Mouse (Mus musculus) left cerebral cortex, postnatal 14 days (tissue): ENCODE results near the gene Zfp677. TPM values are rescaled to one million over a fixed set of nuclear protein-coding genes. Genes with fewer than 3 reads are reported as not detected.
"Not testable (repeated sequence)": the region's sequence is repeated elsewhere in the genome, so short reads cannot be mapped to it uniquely, and the experiment has no call there.

Source experiments
- DNase-seq, 2 experiments: peaks; one replicate each; pipeline ENCODE4 v3.0.0; 2021 to 2022; ENCODE audit warnings: low spot score in 2 of 2, mixed read lengths in 1 of 2
- intact Hi-C: fragments of 180-260 bp; cut with DNase I; formaldehyde crosslinking; loops from one replicate; pipeline ENCODE4 v1.15.1; 2025
- long read RNA-seq, 2 experiments: library from polyadenylated mRNA; stranded (forward); transcript quantifications; one replicate each; pipeline ENCODE4 v2.0.0; 2021
- total RNA-seq, 2 experiments: library from RNA; stranded (reverse); gene quantifications; 2 replicates each; pipeline ENCODE4 v1.2.3; 2021

Zfp677 gene
- total RNA-seq, result under 1 TPM; 0.91 to 0.92 TPM
- long read RNA-seq, experiment 1, partial matches to known transcripts, result 0 of 1 reads
- long read RNA-seq, experiment 1, other reads (novel, unspliced or antisense), result 1 of 1 reads
- long read RNA-seq, experiment 2, partial matches to known transcripts, result 0 of 1 reads
- long read RNA-seq, experiment 2, other reads (novel, unspliced or antisense), result 0 of 1 reads

DNA sequence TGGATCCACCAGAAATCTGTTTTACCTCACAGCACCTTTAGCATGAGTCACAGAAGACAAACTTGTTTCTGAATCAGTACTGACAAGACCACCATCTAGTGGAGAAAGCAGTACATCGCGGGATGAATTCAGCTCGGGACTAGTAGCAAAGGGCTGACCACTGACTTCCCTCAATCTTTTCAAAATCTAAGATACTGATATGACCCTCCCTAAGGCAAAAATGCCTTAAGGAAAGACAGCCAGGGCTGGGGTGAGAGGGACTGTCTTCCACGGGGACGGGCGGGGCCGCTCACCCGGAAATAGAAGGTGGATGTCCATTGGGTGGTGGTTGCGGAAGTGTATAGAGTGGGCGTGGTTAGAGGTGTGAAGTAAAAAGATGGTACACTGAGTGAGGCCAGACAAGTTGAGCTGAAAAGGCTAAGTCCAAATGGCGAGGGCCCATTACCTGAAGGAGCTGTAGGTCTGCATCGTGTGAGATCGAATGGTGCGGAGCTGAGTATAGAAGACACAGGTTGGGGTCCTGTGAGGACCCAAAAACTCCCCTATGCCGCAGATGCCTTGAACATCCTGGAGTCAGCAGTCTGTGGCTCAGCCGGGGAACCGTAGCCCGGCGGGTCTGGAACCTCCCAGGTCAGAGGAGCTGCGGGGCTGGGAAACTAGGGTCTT is at the start of gene Zfp677:
Gene Zfp677, plus strand, starts transcription at position 358 of the 666 bp plus-strand sequence.
- peak; percentile 39 to 42 for DNase-seq
- intact Hi-C loops, result no loop called here

DNA sequence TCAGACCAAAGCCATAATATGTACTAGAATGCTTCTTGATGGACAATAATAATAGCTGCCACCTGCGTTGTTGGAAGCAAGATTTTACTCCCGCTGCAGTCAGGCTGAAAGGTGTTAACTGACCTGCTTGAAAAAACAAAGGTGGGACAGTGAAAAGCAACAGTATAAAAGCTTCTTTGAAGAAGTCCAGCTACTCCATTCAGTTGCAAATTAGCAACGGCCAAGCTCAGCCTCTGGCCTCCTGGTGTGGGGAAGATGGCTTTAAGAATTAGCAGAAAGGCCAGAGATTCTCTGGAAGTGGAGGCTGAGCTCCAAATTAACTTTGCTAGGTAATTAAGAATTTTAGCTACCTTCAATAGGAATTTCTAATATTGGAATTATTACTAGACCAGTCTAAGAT is 15.5 kb upstream of the Zfp677 start:
- intact Hi-C loops, result not testable (repeated sequence)

DNA sequence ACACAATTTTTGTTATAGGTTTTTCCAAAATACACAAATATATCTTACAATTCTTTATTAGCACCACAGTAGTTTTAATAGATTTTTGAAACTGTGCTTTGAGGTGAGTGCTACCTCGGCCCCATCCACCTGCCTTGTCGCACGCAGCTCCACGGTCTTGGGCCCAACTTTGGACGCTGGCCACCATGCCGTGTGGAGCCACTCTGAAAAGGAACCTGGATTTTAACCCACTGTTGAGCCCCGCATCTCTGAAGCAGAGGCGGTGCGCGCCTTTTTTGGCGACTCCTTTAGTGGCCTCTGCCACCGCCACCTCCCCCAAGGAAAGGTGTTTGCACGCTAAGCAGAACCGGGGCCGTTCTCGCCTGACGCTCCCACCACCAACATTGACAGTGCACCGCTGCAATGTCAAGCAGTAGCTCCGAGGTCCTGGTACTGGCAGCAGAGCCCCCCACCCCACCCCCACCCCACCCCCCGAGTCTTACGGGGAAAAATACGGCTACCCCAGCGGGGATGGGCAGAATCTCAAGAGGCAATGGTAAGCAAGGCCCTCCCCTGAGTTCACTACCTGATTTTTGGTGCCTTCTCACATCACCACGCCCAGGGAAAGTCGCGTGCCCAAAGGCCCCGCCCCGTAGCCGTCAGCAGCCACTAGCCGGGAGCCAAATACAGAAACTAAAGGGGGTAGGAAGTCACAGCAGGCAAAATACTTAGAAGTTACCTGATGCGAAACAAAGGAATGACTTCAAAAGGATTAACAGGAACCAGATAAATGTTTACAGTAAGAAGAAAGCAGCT is 13.4 kb upstream of the Zfp677 start:
- DNase-seq, result no peak
- intact Hi-C loops, result no loop called here

More for the DNA sequence above, 15.5 kb upstream of the Zfp677 start:
- not testable (repeated sequence) for DNase-seq

DNA sequence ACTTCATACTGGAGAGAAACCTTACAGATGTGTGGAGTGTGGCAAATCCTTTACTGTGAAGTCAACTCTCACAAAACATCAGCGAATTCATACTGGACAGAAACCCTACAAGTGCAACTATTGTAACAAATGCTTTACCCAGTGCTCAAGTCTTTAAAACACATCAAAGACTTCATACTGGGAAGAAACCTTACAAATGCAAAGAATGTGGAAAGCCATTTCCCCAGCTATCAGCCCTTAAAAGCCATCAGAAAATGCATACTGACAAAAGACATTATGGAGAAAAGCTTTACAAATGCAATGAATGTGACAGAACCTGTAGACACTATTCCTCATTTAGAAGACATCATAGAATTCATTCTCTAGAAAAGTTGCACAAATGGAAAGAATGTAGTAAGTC is 8.2 kb upstream of the Zfp677 start:
- intact Hi-C loops, result no loop called here
- DNase-seq, result no peak

DNA sequence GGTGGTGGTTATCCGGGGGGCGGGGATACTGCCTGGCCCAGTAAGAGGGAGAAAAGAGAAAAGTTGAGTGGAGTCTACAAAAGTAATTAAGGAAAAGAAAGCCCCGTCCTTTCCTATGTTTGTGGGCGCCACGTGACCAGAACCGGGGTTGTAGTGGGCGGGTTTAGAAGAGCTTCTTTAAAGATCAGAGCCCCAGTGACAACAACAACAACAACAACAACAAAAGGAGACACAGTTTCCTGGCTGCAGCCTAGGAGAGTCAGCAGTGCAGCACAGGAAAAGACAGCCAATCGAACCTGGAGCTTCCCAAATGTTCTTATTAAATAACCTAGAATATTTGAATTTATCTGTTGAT is 486 bp downstream of the Zfp677 start:
- intact Hi-C loops, result no loop called here

DNA sequence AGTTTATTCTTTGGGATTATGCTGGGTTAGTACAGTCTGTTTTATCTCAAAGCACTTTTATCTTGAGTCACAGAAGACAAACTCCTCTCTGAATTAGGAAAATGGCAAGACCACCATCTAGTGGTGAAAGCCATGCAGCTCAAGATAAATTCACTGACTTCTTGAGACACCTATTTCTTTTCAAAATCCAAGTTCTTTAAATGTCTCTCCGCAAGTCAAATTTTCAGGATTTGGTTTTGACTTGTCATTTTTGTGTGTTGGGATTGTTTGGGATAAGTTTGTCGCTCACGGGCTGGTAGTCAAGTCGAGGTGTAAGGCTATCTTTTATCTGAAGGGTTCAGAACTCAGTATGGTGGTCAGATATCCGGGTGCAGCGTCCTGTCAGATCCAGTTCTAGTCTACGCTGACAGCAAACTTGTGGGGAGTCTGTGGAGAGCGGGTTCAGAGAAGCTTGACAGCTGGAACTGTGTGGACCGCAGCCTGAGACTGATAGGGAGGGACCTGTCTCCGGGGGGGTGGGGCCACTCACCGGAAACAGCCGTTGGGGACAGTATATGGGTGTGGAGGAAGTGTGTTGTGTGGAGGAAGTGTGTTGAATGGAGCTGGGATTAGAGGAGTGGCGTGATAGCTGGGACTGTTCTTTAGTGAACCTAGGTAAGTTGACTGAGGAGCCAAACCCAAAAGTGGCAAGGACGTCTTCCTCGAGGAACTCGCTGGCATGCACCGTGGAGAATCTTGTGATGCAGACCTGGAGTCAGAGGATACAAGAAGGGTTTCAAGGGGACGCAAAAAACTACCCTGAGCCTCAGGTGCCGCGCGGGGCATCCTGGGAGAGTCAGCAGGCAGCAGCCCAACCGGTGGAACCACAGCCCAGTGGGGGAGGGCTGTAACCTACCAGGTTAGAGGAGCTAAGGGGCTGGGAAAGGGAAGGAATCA is 39.4 kb downstream of the Zfp677 start, which contains the start of gene Zfp54:
Gene Zfp54, plus strand, starts transcription at position 564 of the 936 bp plus-strand sequence.
- intact Hi-C loops, result loop anchor here (2.0 to 5.0 kb wide), 2 partner anchors 150 to 191 kb away; no protein-coding TSS in a partner anchor
- peak; percentile 58 to 61 for DNase-seq

More for the DNA sequence above, 486 bp downstream of the Zfp677 start:
- DNase-seq, result no peak

DNA sequence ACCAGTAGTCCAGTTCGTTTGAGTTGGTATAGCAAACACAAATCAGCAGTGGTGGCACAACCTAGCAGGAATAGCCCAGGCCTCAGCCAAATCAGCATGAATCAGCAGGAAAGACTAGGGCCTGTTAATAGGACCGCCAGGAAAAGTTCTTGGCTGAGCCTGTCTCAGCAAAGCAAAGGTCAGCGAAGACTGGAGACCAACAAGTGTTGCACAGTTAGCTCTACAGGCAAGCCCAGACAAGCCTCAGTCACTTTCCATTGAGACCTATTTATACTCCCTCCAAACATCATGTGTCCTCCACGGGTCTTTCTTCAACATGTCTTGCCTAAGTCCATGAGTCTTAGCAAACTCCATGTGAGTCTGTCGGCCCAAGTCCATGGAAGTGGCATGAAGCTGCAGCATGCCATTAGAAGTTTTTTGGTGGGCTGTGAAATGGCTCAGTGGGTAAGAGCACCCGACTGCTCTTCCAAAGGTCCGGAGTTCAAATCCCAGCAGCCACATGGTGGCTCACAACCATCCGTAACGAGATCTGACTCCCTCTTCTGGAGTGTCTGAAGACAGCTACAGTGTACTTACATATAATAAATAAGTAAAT is 55.4 kb downstream of the Zfp677 start:
- DNase-seq, intact Hi-C loops: not testable (repeated sequence)

Other genes starting within 250 kb of the Zfp677 start
- not detected for gene Vmn1r234, start 157.7 kb upstream of the Zfp677 start, total RNA-seq
- gene Vmn1r235, start 127.3 kb upstream of the Zfp677 start, total RNA-seq, result not detected
- gene Vmn1r236, start 100.8 kb upstream of the Zfp677 start, total RNA-seq, result not detected
- not detected for gene Vmn1r237, start 71.9 kb upstream of the Zfp677 start, total RNA-seq
- under 1 TPM; 0.59 to 0.63 TPM for gene Zfp54, start 39.5 kb downstream of the Zfp677 start, total RNA-seq
- gene Zfp51, start 66.6 kb downstream of the Zfp677 start, total RNA-seq, result 1 to 10 TPM; 4.0 to 4.2 TPM
- gene Zfp53, start 105.2 kb downstream of the Zfp677 start, total RNA-seq, result 1 to 10 TPM; 3.3 to 3.8 TPM
- 1 to 10 TPM; 6.0 to 6.2 TPM for gene Zfp52, start 151.8 kb downstream of the Zfp677 start, total RNA-seq
- gene Zfp948, start 183.3 kb downstream of the Zfp677 start, total RNA-seq, result 10 to 100 TPM; 12.3 to 14.1 TPM